11 mouse cellular contexts compared by ENCODE assay signal in genomic region chr13:56295586-56295942, GRCm38 (mm10). TPM values are rescaled to one million over a fixed set of nuclear protein-coding genes. Genes with fewer than 3 reads are reported as not detected.
DNase-seq lines count a peak whose midpoint lies in the region; ATAC-seq and TF ChIP-seq lines count a peak whose summit lies in the region.
"Had no signal": no experiment of that assay in that cellular context is flagged by ENCODE, and none has a peak within 500 bp of the region (broad histone marks: within the 10 kb centered on the region; RNA-seq: fewer than 3 reads in every experiment).

No protein-coding gene starts in this region.

- no peak for ATAC-seq in heart, postnatal 0 days (ENCODE audit: insufficient read depth, low read depth)
- ATAC-seq in hindbrain, embryonic 16.5 days, result no peak
- ATAC-seq in midbrain, postnatal 0 days (ENCODE audit: low FRiP score), result no peak

- 0 out of 2 replicates have a peak overlapping the region, but pooled peaks have one; percentile 26 for H3K9ac ChIP-seq in heart, postnatal 0 days (replicated peaks; ENCODE audit: low read depth, low read length)
- peak overlapping the region; percentile 57 for H3K9ac ChIP-seq in hindbrain, embryonic 16.5 days (ENCODE audit: low read depth, low read length)
- peak overlapping the region; percentile 42 for H3K9ac ChIP-seq in midbrain, postnatal 0 days (replicated peaks; ENCODE audit: low read length, poor library complexity, severe bottlenecking)

- 5% methylated on average over 13 of the region's 13 CpGs for WGBS in heart, postnatal 0 days
- WGBS in hindbrain, embryonic 16.5 days, result 5% methylated on average over 13 of the region's 13 CpGs
- WGBS in midbrain, postnatal 0 days, result 3% methylated on average over 13 of the region's 13 CpGs

- 0 out of 2 replicates have a peak, but pooled peaks cover under 1% of the 10 kb centered on the region for H3K9me3 ChIP-seq in heart, postnatal 0 days (replicated peaks; ENCODE audit: control insufficient read depth, low read length)
- no peaks in the 10 kb centered on the region for H3K9me3 ChIP-seq in hindbrain, embryonic 16.5 days (ENCODE audit: control insufficient read depth, low read length)
- no peaks in the 10 kb centered on the region for H3K9me3 ChIP-seq in midbrain, postnatal 0 days (ENCODE audit: low read length)

- no peaks in the 10 kb centered on the region for H3K36me3 ChIP-seq in heart, postnatal 0 days (replicated peaks; ENCODE audit: control insufficient read depth, insufficient read depth, low read length)
- no peaks in the 10 kb centered on the region for H3K36me3 ChIP-seq in hindbrain, embryonic 16.5 days (ENCODE audit: control insufficient read depth, insufficient read depth, low read length)
- H3K36me3 ChIP-seq in midbrain, postnatal 0 days (ENCODE audit: insufficient read depth, low read length), result no peaks in the 10 kb centered on the region
- H3K36me3 ChIP-seq: G1E had no signal

- H3K27me3 ChIP-seq in heart, postnatal 0 days (ENCODE audit: control insufficient read depth, insufficient read depth, low read length), result peaks cover 73% of the 10 kb centered on the region
- H3K27me3 ChIP-seq in hindbrain, embryonic 16.5 days (replicated peaks; ENCODE audit: control insufficient read depth, insufficient read depth, low read length), result peaks cover 49% of the 10 kb centered on the region
- H3K27me3 ChIP-seq in midbrain, postnatal 0 days (ENCODE audit: insufficient read depth, low read length), result peaks cover 9% of the 10 kb centered on the region; the same call in 1 of the 2 replicates

- no peak for TF ChIP-seq CTCF in heart, postnatal 0 days (IDR thresholded peaks at IDR 0.05; ENCODE audit: low read depth)
- TF ChIP-seq CTCF in midbrain, postnatal 0 days (IDR thresholded peaks at IDR 0.05), result no peak

- no peak for TF ChIP-seq EP300 in heart, postnatal 0 days (IDR thresholded peaks at IDR 0.05; ENCODE audit: low read depth)

- H3K27ac ChIP-seq in heart, postnatal 0 days (ENCODE audit: low read depth), result no peak overlapping the region
- H3K27ac ChIP-seq in hindbrain, embryonic 16.5 days (ENCODE audit: low read depth, low read length), result no peak overlapping the region
- no peak overlapping the region for H3K27ac ChIP-seq in midbrain, postnatal 0 days (ENCODE audit: low read depth, low read length)

- H3K4me3 ChIP-seq in heart, postnatal 0 days (ENCODE audit: low read depth, low read length), result peak overlapping the region; percentile 44
- peak overlapping the region; percentile 48 for H3K4me3 ChIP-seq in hindbrain, embryonic 16.5 days (ENCODE audit: low read length)
- peak overlapping the region; percentile 44 for H3K4me3 ChIP-seq in midbrain, postnatal 0 days (ENCODE audit: low read depth, low read length)

- H3K4me2 ChIP-seq in heart, postnatal 0 days (ENCODE audit: low read depth, low read length), result peak overlapping the region; percentile 61
- H3K4me2 ChIP-seq in hindbrain, embryonic 16.5 days (ENCODE audit: low read length), result peak overlapping the region; percentile 70
- H3K4me2 ChIP-seq in midbrain, postnatal 0 days (ENCODE audit: low read depth, low read length, poor library complexity, severe bottlenecking), result peak overlapping the region; percentile 52

- DNase-seq in heart, postnatal 0 days (ENCODE audit: low spot score), result no peak
- DNase-seq in heart, postnatal 4 days, result no peak
- DNase-seq in embryo, embryonic 9.5 days (ENCODE audit: extremely low spot score), result peak; percentile 53
- DNase-seq in midbrain, postnatal 0 days (ENCODE audit: low spot score), result no peak
- no peak for DNase-seq in cerebellum, adult 11-12 months
- no peak for DNase-seq in layer of hippocampus, postnatal 14 days (ENCODE audit: low spot score in 2 of 2)
- no peak for DNase-seq in adrenal gland, postnatal 14 days

- H3K4me1 ChIP-seq in heart, postnatal 0 days (ENCODE audit: control insufficient read depth, insufficient read depth), result no peaks in the 10 kb centered on the region
- peaks cover 20% of the 10 kb centered on the region for H3K4me1 ChIP-seq in hindbrain, embryonic 16.5 days (ENCODE audit: control insufficient read depth, insufficient read depth, low read depth, low read length)
- H3K4me1 ChIP-seq in midbrain, postnatal 0 days (ENCODE audit: insufficient read depth, low read length), result no peaks in the 10 kb centered on the region

RNA-seq across cellular contexts. Expression of gene Cxcl14, which starts 0.8 kb away (rescaled TPM):
- total RNA-seq in heart, postnatal 0 days (2014; rRNA removed; ENCODE audit: low replicate concordance), result not detected in 2 replicates
- 0.08 and 0.16 TPM in 2 replicates for polyA plus RNA-seq in heart, postnatal 0 days (2015; fragmentation: Nextera tagmentation; extraction: Ambion mirVana)
- total RNA-seq in heart, postnatal 4 days (2021), result under 1 TPM; 0.20 to 0.24 TPM
- 7.8 and 10.2 TPM in 2 replicates for polyA plus RNA-seq in hindbrain, embryonic 16.5 days (2015; fragmentation: Nextera tagmentation; extraction: Ambion mirVana)
- total RNA-seq in midbrain, postnatal 0 days (2014; rRNA removed), result 31.5 and 34.1 TPM in 2 replicates
- polyA plus RNA-seq in midbrain, postnatal 0 days (2015; fragmentation: Nextera tagmentation; extraction: Ambion mirVana), result 32.7 and 37.0 TPM in 2 replicates
- 100 to 1,000 TPM in 1 of 2 experiments, 10 to 100 TPM in 1; 98.6 to 114 TPM for total RNA-seq in layer of hippocampus, postnatal 14 days (2021)
- 23.9 and 27.3 TPM in 2 replicates for total RNA-seq in adrenal gland, postnatal 14 days (2021)
- total RNA-seq: G1E had no signal
- polyA plus RNA-seq: G1E had no signal

RNA-seq across cellular contexts. Expression of gene Neurog1, which starts 43.6 kb away (rescaled TPM):
- total RNA-seq in heart, postnatal 0 days (2014; rRNA removed; ENCODE audit: low replicate concordance), result not detected in 2 replicates
- not detected in 2 replicates for polyA plus RNA-seq in heart, postnatal 0 days (2015; fragmentation: Nextera tagmentation; extraction: Ambion mirVana)
- total RNA-seq in heart, postnatal 4 days (2021), result not detected
- polyA plus RNA-seq in hindbrain, embryonic 16.5 days (2015; fragmentation: Nextera tagmentation; extraction: Ambion mirVana), result 0.11 and 1.0 TPM in 2 replicates
- total RNA-seq in midbrain, postnatal 0 days (2014; rRNA removed), result not detected in 2 replicates
- polyA plus RNA-seq in midbrain, postnatal 0 days (2015; fragmentation: Nextera tagmentation; extraction: Ambion mirVana), result not detected in 2 replicates
- total RNA-seq in layer of hippocampus, postnatal 14 days (2021), result not detected
- total RNA-seq in adrenal gland, postnatal 14 days (2021), result not detected in 2 replicates
- total RNA-seq: left cerebral cortex, postnatal 14 days had no signal
- polyA plus RNA-seq: G1E; spleen, adult 2 months had no signal

Comparison
In these comparisons a context has a peak if more than half of its experiments do, and no peak if none do; other contexts are left out.
1. RNA of gene Cxcl14, which starts 0.8 kb away (total RNA-seq): 98.6 to 114 TPM in layer of hippocampus, postnatal 14 days, 31.5 to 34.1 TPM in midbrain, postnatal 0 days and 23.9 to 27.3 TPM in adrenal gland, postnatal 14 days; 0.20 to 0.24 TPM in heart, postnatal 4 days and not detected in heart, postnatal 0 days; every median in the first group is over 10 times any median in the second.
2. Peak in every context shown above with its lines, with median percentiles within 50 percentile points of each other: H3K4me2 ChIP-seq, H3K4me3 ChIP-seq and H3K9ac ChIP-seq.